Mouse (Mus musculus): ENCODE results near the gene Hist1h3a. TPM values are rescaled to one million over a fixed set of nuclear protein-coding genes. Genes with fewer than 3 reads are reported as not detected.
"Not testable (repeated sequence)": the region's sequence is repeated elsewhere in the genome, so short reads cannot be mapped to it uniquely, and the experiment has no call there.

The Hist1h3a gene
- polyA plus RNA-seq, 1 experiment from 2014 or later, result 11.9 TPM

- ATAC-seq (ENCODE audit: insufficient number of reproducible peaks, insufficient read depth, low FRiP score, low TSS enrichment, low read depth); H3K4me1 ChIP-seq (replicated peaks); H3K9me3 ChIP-seq; H3K9ac ChIP-seq (replicated peaks); H3K4me3 ChIP-seq (replicated peaks); H3K4me2 ChIP-seq; H3K27me3 ChIP-seq; H3K36me3 ChIP-seq: not testable (repeated sequence)
- 17% methylated on average over 2 of the region's 2 CpGs for WGBS
- H3K27ac ChIP-seq, result peak overlapping the region; percentile 50
These were observed 44.5 kb downstream of the Hist1h3a start for GRCm38 (mm10) chr13:23717593-23718245.

GRCm38 (mm10) chr13:23717176-23717575, 45.0 kb downstream of the Hist1h3a start:
- Histone ChIP-seq H3K27ac (peak overlapping the region; percentile 50; the same call in 1 of the 2 replicates), H3K27me3 (no peaks in the 10 kb centered on the region), H3K9me3 (no peaks in the 10 kb centered on the region), H3K4me1 (replicated peaks) (0 out of 2 replicates have a peak, but pooled peaks cover 4% of the 10 kb centered on the region), H3K4me2 (no peak overlapping the region), H3K4me3 (replicated peaks) (no peak overlapping the region), H3K9ac (replicated peaks) (no peak overlapping the region), H3K36me3 (no peaks in the 10 kb centered on the region)
- no peak for ATAC-seq (ENCODE audit: insufficient number of reproducible peaks, insufficient read depth, low FRiP score, low TSS enrichment, low read depth)
- WGBS, result 45% methylated on average over 11 of the region's 11 CpGs

- H3K36me3 ChIP-seq, result no peaks in the 10 kb centered on the region
- 90% methylated on average over 5 of the region's 5 CpGs for WGBS
- no peaks in the 10 kb centered on the region for H3K27me3 ChIP-seq
- H3K9ac ChIP-seq (replicated peaks), result no peak overlapping the region
- 0 out of 2 replicates have a peak, but pooled peaks cover 4% of the 10 kb centered on the region for H3K4me1 ChIP-seq (replicated peaks)
- H3K4me2 ChIP-seq, result no peak overlapping the region
- H3K27ac ChIP-seq, result no peak overlapping the region
- H3K4me3 ChIP-seq (replicated peaks), result no peak overlapping the region
- H3K9me3 ChIP-seq, result no peaks in the 10 kb centered on the region
- ATAC-seq (ENCODE audit: insufficient number of reproducible peaks, insufficient read depth, low FRiP score, low TSS enrichment, low read depth), result no peak
These were observed 45.7 kb downstream of the Hist1h3a start for GRCm38 (mm10) chr13:23716261-23717042.

Small RNA genes lying within 50 kb of the gene (microRNA-seq; reads per million reads assigned to microRNA genes)
- gene Gm44314 (not detected), gene Gm44484 (not detected)

Other genes starting within 250 kb of the Hist1h3a start
- gene Hist1h4h, start 231.3 kb downstream of the Hist1h3a start, polyA plus RNA-seq (2016; fragmentation: Nextera tagmentation; extraction: Ambion mirVana), result 6.0 and 9.0 TPM in 2 replicates
- gene Hist1h2af, start 228.5 kb downstream of the Hist1h3a start, polyA plus RNA-seq (2016; fragmentation: Nextera tagmentation; extraction: Ambion mirVana), result 9.8 and 16.3 TPM in 2 replicates
- 10.5 and 17.3 TPM in 2 replicates for gene Hist1h3g, start 227.0 kb downstream of the Hist1h3a start, polyA plus RNA-seq (2016; fragmentation: Nextera tagmentation; extraction: Ambion mirVana)
- 1.4 TPM in 2 replicates for gene Hist1h2bh, start 219.0 kb downstream of the Hist1h3a start, polyA plus RNA-seq (2016; fragmentation: Nextera tagmentation; extraction: Ambion mirVana)
- 2.1 and 3.2 TPM in 2 replicates for gene Hist1h3f, start 218.3 kb downstream of the Hist1h3a start, polyA plus RNA-seq (2016; fragmentation: Nextera tagmentation; extraction: Ambion mirVana)
- 2.7 and 3.6 TPM in 2 replicates for gene Hist1h4f, start 210.7 kb downstream of the Hist1h3a start, polyA plus RNA-seq (2016; fragmentation: Nextera tagmentation; extraction: Ambion mirVana)
- 0.58 and 0.80 TPM in 2 replicates for gene Hist1h1d, start 209.1 kb downstream of the Hist1h3a start, polyA plus RNA-seq (2016; fragmentation: Nextera tagmentation; extraction: Ambion mirVana)
- gene Hist1h3e, start 200.0 kb downstream of the Hist1h3a start, polyA plus RNA-seq (2016; fragmentation: Nextera tagmentation; extraction: Ambion mirVana), result 11.1 and 12.8 TPM in 2 replicates
- 153 and 213 TPM in 2 replicates for gene Hist1h2ae, start 191.2 kb downstream of the Hist1h3a start, polyA plus RNA-seq (2016; fragmentation: Nextera tagmentation; extraction: Ambion mirVana)
- 16.5 and 25.4 TPM in 2 replicates for gene Hist1h2bg, start 191.0 kb downstream of the Hist1h3a start, polyA plus RNA-seq (2016; fragmentation: Nextera tagmentation; extraction: Ambion mirVana)
- gene Hist1h2bf, start 188.2 kb downstream of the Hist1h3a start, polyA plus RNA-seq (2016; fragmentation: Nextera tagmentation; extraction: Ambion mirVana), result 12.5 and 21.2 TPM in 2 replicates
- gene Hist1h2ad, start 188.0 kb downstream of the Hist1h3a start, polyA plus RNA-seq (2016; fragmentation: Nextera tagmentation; extraction: Ambion mirVana), result 1.9 and 2.7 TPM in 2 replicates
- gene Hist1h3d, start 186.6 kb downstream of the Hist1h3a start, polyA plus RNA-seq (2016; fragmentation: Nextera tagmentation; extraction: Ambion mirVana), result 9.5 and 11.3 TPM in 2 replicates
- gene Hist1h4d, start 180.8 kb downstream of the Hist1h3a start, polyA plus RNA-seq (2016; fragmentation: Nextera tagmentation; extraction: Ambion mirVana), result 139 and 158 TPM in 2 replicates
- 2.2 and 3.7 TPM in 2 replicates for gene Hist1h2be, start 141.3 kb downstream of the Hist1h3a start, polyA plus RNA-seq (2016; fragmentation: Nextera tagmentation; extraction: Ambion mirVana)
- gene Hist1h1e, start 139.8 kb downstream of the Hist1h3a start, polyA plus RNA-seq (2016; fragmentation: Nextera tagmentation; extraction: Ambion mirVana), result 24.6 and 30.8 TPM in 2 replicates
- gene Hist1h2ac, start 78.4 kb downstream of the Hist1h3a start, polyA plus RNA-seq (2016; fragmentation: Nextera tagmentation; extraction: Ambion mirVana), result 1.1 and 1.3 TPM in 2 replicates
- 29.3 and 33.7 TPM in 2 replicates for gene Hist1h2bc, start 78.2 kb downstream of the Hist1h3a start, polyA plus RNA-seq (2016; fragmentation: Nextera tagmentation; extraction: Ambion mirVana)
- not detected in 2 replicates for gene Hist1h1t, start 66.6 kb downstream of the Hist1h3a start, polyA plus RNA-seq (2016; fragmentation: Nextera tagmentation; extraction: Ambion mirVana)
- 13.4 and 18.4 TPM in 2 replicates for gene Hist1h4c, start 63.9 kb downstream of the Hist1h3a start, polyA plus RNA-seq (2016; fragmentation: Nextera tagmentation; extraction: Ambion mirVana)
- gene Hfe, start 51.5 kb downstream of the Hist1h3a start, polyA plus RNA-seq (2016; fragmentation: Nextera tagmentation; extraction: Ambion mirVana), result 3.8 and 4.2 TPM in 2 replicates
- 20.1 and 21.4 TPM in 2 replicates for gene Hist1h1c, start 23.6 kb downstream of the Hist1h3a start, polyA plus RNA-seq (2016; fragmentation: Nextera tagmentation; extraction: Ambion mirVana)
- 20.7 and 22.1 TPM in 2 replicates for gene Hist1h3c, start 16.8 kb downstream of the Hist1h3a start, polyA plus RNA-seq (2016; fragmentation: Nextera tagmentation; extraction: Ambion mirVana)
- gene Hist1h2bb, start 15.7 kb downstream of the Hist1h3a start, polyA plus RNA-seq (2016; fragmentation: Nextera tagmentation; extraction: Ambion mirVana), result 6.3 and 6.7 TPM in 2 replicates
- gene Hist1h2ab, start 11.3 kb downstream of the Hist1h3a start, polyA plus RNA-seq (2016; fragmentation: Nextera tagmentation; extraction: Ambion mirVana), result 77.8 and 92.9 TPM in 2 replicates
- gene Hist1h3b, start 10.1 kb downstream of the Hist1h3a start, polyA plus RNA-seq (2016; fragmentation: Nextera tagmentation; extraction: Ambion mirVana), result 17.7 and 30.1 TPM in 2 replicates
- 9.1 and 10.7 TPM in 2 replicates for gene Hist1h4b, start 5.4 kb downstream of the Hist1h3a start, polyA plus RNA-seq (2016; fragmentation: Nextera tagmentation; extraction: Ambion mirVana)
- gene Hist1h4a, start 1.2 kb downstream of the Hist1h3a start, polyA plus RNA-seq (2016; fragmentation: Nextera tagmentation; extraction: Ambion mirVana), result 1.2 and 1.4 TPM in 2 replicates
- 6.3 and 7.4 TPM in 2 replicates for gene Hist1h1a, start 1.3 kb upstream of the Hist1h3a start, polyA plus RNA-seq (2016; fragmentation: Nextera tagmentation; extraction: Ambion mirVana)
- gene Trim38, start 7.5 kb upstream of the Hist1h3a start, polyA plus RNA-seq (2016; fragmentation: Nextera tagmentation; extraction: Ambion mirVana), result 0.16 TPM in 1 of 2 replicates, not detected in the other
- not detected in 2 replicates for gene Slc17a2, start 44.6 kb upstream of the Hist1h3a start, polyA plus RNA-seq (2016; fragmentation: Nextera tagmentation; extraction: Ambion mirVana)
- gene Slc17a3, start 77.0 kb upstream of the Hist1h3a start, polyA plus RNA-seq (2016; fragmentation: Nextera tagmentation; extraction: Ambion mirVana), result 0.06 TPM in 1 of 2 replicates, not detected in the other
- not detected in 2 replicates for gene Slc17a1, start 105.4 kb upstream of the Hist1h3a start, polyA plus RNA-seq (2016; fragmentation: Nextera tagmentation; extraction: Ambion mirVana)
- gene Slc17a4, start 152.6 kb upstream of the Hist1h3a start, polyA plus RNA-seq (2016; fragmentation: Nextera tagmentation; extraction: Ambion mirVana), result not detected in 2 replicates
- not detected in 2 replicates for gene Hist1h2ba, start 171.8 kb upstream of the Hist1h3a start, polyA plus RNA-seq (2016; fragmentation: Nextera tagmentation; extraction: Ambion mirVana)
- gene Hist1h2aa, start 172.1 kb upstream of the Hist1h3a start, polyA plus RNA-seq (2016; fragmentation: Nextera tagmentation; extraction: Ambion mirVana), result not detected in 2 replicates
- not detected in 2 replicates for gene Scgn, start 228.8 kb upstream of the Hist1h3a start, polyA plus RNA-seq (2016; fragmentation: Nextera tagmentation; extraction: Ambion mirVana)